Comparison of ENCODE assay signal across 8 mouse cellular contexts in genomic region chr4:41713197-41714067, GRCm38 (mm10). TPM values are rescaled to one million over a fixed set of nuclear protein-coding genes. Genes with fewer than 3 reads are reported as not detected.
DNase-seq lines count a peak whose midpoint lies in the region; ATAC-seq and TF ChIP-seq lines count a peak whose summit lies in the region.

Gene Rpp25l (minus strand): TSS chr4:41713534.

- under 1% methylated on average over 61 of the region's 61 CpGs for WGBS in forebrain, embryonic 16.5 days
- under 1% methylated on average over 61 of the region's 61 CpGs for WGBS in lung, embryonic 15.5 days
- under 1% methylated on average over 61 of the region's 61 CpGs for WGBS in olfactory bulb, adult 2 months

- intact Hi-C loops in heart, postnatal 25 days (cut with DNase I) = no loop called here

- ATAC-seq in forebrain, embryonic 16.5 days = peak; percentile 56
- ATAC-seq in lung, embryonic 15.5 days (ENCODE audit: borderline replicate concordance, extremely low read depth, low FRiP score, low TSS enrichment) = peak; percentile 71

- H3K4me2 ChIP-seq in forebrain, embryonic 16.5 days (ENCODE audit: low read length) = peak within 1 kb of the TSS; percentile 94
- peak within 1 kb of the TSS; percentile 95 for H3K4me2 ChIP-seq in lung, embryonic 15.5 days

- peak; percentile 19; the same call in 1 of the 2 replicates for TF ChIP-seq CTCF in olfactory bulb, adult 2 months (IDR thresholded peaks at IDR 0.05; ENCODE audit: insufficient read depth, low read depth, low read length)

- H3K4me3 ChIP-seq in ES-E14 (ENCODE audit: insufficient read depth in 1 of 2, low read depth in 1 of 2, low read length in 2 of 2, poor library complexity in 1 of 2, severe bottlenecking in 1 of 2) = peak within 1 kb of the TSS; percentile 68 to 100
- peak within 1 kb of the TSS; percentile 81 for H3K4me3 ChIP-seq in forebrain, embryonic 16.5 days (replicated peaks; ENCODE audit: low read length)
- peak within 1 kb of the TSS; percentile 88 for H3K4me3 ChIP-seq in lung, embryonic 15.5 days
- peak within 1 kb of the TSS; percentile 94 for H3K4me3 ChIP-seq in olfactory bulb, adult 2 months (ENCODE audit: insufficient read depth, low read depth, low read length)

- H3K36me3 ChIP-seq in ES-E14 (ENCODE audit: control insufficient read depth, insufficient read depth, low read length, poor library complexity, severe bottlenecking) = peaks cover 17% of the 10 kb centered on the region; the same call in 1 of the 2 replicates
- peaks cover 3% of the 10 kb centered on the region; the same call in 1 of the 2 replicates for H3K36me3 ChIP-seq in forebrain, embryonic 16.5 days (ENCODE audit: control insufficient read depth, insufficient read depth)
- H3K36me3 ChIP-seq in lung, embryonic 15.5 days = peaks cover 17% of the 10 kb centered on the region

- H3K27me3 ChIP-seq in forebrain, embryonic 16.5 days (replicated peaks; ENCODE audit: control insufficient read depth, insufficient read depth, low read length) = no peaks in the 10 kb centered on the region
- H3K27me3 ChIP-seq in lung, embryonic 15.5 days = no peaks in the 10 kb centered on the region

- in situ Hi-C loops in ES-E14 (cut with MboI; ENCODE audit: low sequenced_read_pairs in 2 of 2, unreplicated experiment in 2 of 2) = loop anchor here in 1 of 2 experiments (25.0 kb wide), 1 partner anchor 151 kb away; the partner anchor contains the start of genes Dnaic1 and Fam219a

- H3K9me3 ChIP-seq in ES-E14 (ENCODE audit: control insufficient read depth, insufficient read depth, low read depth, low read length) = no peaks in the 10 kb centered on the region
- H3K9me3 ChIP-seq in forebrain, embryonic 16.5 days (ENCODE audit: control insufficient read depth, low read length) = no peaks in the 10 kb centered on the region
- H3K9me3 ChIP-seq in lung, embryonic 15.5 days = no peaks in the 10 kb centered on the region

- peak; percentile 67 for DNase-seq in ES-E14 (ENCODE audit: low read depth, low spot score)
- DNase-seq in cerebellum, adult 11-12 months = peak; percentile 86
- peak; percentile 65 for DNase-seq in heart, postnatal 25 days (ENCODE audit: low spot score)
- DNase-seq in layer of hippocampus, adult 18-20 months (ENCODE audit: low spot score in 2 of 2) = peak; percentile 71 to 86
- peak; percentile 79 for DNase-seq in thymus, postnatal 0 days (ENCODE audit: low spot score)

- 0 out of 2 replicates have a peak within 1 kb of the TSS, but pooled peaks have one; percentile 1 for H3K27ac ChIP-seq in ES-E14 (ENCODE audit: insufficient read depth, low read depth, low read length, poor library complexity, severe bottlenecking)
- peak within 1 kb of the TSS; percentile 68 for H3K27ac ChIP-seq in forebrain, embryonic 16.5 days (ENCODE audit: low read length)
- peak within 1 kb of the TSS; percentile 82 for H3K27ac ChIP-seq in lung, embryonic 15.5 days
- H3K27ac ChIP-seq in olfactory bulb, adult 2 months (ENCODE audit: insufficient read depth, low read depth, low read length) = peak within 1 kb of the TSS; percentile 68

- peak; percentile 91 for TF ChIP-seq POLR2A in olfactory bulb, adult 2 months (IDR thresholded peaks at IDR 0.05; ENCODE audit: insufficient read depth, low read depth, low read length)

- H3K9ac ChIP-seq in ES-E14 (ENCODE audit: insufficient read depth, low read depth, low read length, poor library complexity, severe bottlenecking) = peak within 1 kb of the TSS; percentile 82
- peak within 1 kb of the TSS; percentile 92 for H3K9ac ChIP-seq in forebrain, embryonic 16.5 days (replicated peaks; ENCODE audit: low read depth, low read length)
- peak within 1 kb of the TSS; percentile 97 for H3K9ac ChIP-seq in lung, embryonic 15.5 days

- H3K4me1 ChIP-seq in ES-E14 (ENCODE audit: control insufficient read depth in 2 of 2, insufficient read depth in 2 of 2, low read length in 2 of 2, poor library complexity in 1 of 2) = peaks cover 2 to 5% of the 10 kb centered on the region in 2 experiments; a peak in 1 of 4 replicates
- H3K4me1 ChIP-seq in forebrain, embryonic 16.5 days (replicated peaks; ENCODE audit: control insufficient read depth, insufficient read depth, low read length) = peaks cover 35% of the 10 kb centered on the region
- H3K4me1 ChIP-seq in lung, embryonic 15.5 days = peaks cover 23% of the 10 kb centered on the region
- H3K4me1 ChIP-seq in olfactory bulb, adult 2 months (ENCODE audit: control insufficient read depth, insufficient read depth, low read length) = peaks cover 12% of the 10 kb centered on the region

TF ChIP-seq in ES-E14, 5 proteins besides CTCF, POLR2A, EP300 and RAD21:
- TF ChIP-seq HCFC1 (IDR thresholded peaks at IDR 0.05; ENCODE audit: borderline replicate concordance, insufficient read depth, low read length) (no peak), ZC3H11A (IDR thresholded peaks at IDR 0.05; ENCODE audit: borderline replicate concordance, low read depth, low read length) (no peak), ZNF384 (IDR thresholded peaks at IDR 0.05; ENCODE audit: low read depth, low read length) (no peak), CHD2 (IDR thresholded peaks at IDR 0.05; ENCODE audit: low read depth, low read length) (no peak)
TF ChIP-seq in ES-E14: peak in this region for 0.

RNA-seq across cellular contexts. Expression of gene Rpp25l, which starts in this region (rescaled TPM):
- total RNA-seq in ES-E14 (2012; rRNA removed) = 56.8 and 67.7 TPM in 2 replicates
- 51.7 and 60.5 TPM in 2 replicates for polyA plus RNA-seq in forebrain, embryonic 16.5 days (2015; fragmentation: Nextera tagmentation; extraction: Ambion mirVana)
- total RNA-seq in heart, postnatal 25 days (2021) = 10 to 100 TPM; 30.5 to 32.0 TPM
- total RNA-seq in layer of hippocampus, adult 18-20 months (2021) = 10 to 100 TPM; 36.0 to 39.0 TPM
- 80.4 and 89.8 TPM in 2 replicates for polyA plus RNA-seq in lung, embryonic 15.5 days (2015; fragmentation: Nextera tagmentation; extraction: Ambion mirVana)
- not detected in 2 replicates for polyA plus RNA-seq in olfactory bulb, adult 2 months (2012; ENCODE audit: insufficient read depth, insufficient read length, low replicate concordance, missing spikeins)
- polyA plus RNA-seq in thymus, postnatal 0 days (2015; fragmentation: Nextera tagmentation; extraction: Ambion mirVana) = 68.3 and 75.1 TPM in 2 replicates

Comparison
In these comparisons a context has a peak if more than half of its experiments do, and no peak if none do; other contexts are left out.
1. Peak in every context shown above with its lines: DNase-seq, ATAC-seq, H3K4me3 ChIP-seq and H3K27ac ChIP-seq.
2. RNA of gene Rpp25l (polyA plus RNA-seq): 80.4 to 89.8 TPM in lung, embryonic 15.5 days, 68.3 to 75.1 TPM in thymus, postnatal 0 days and 51.7 to 60.5 TPM in forebrain, embryonic 16.5 days; not detected in olfactory bulb, adult 2 months; every median in the first group is over 10 times any median in the second.
3. H3K27ac ChIP-seq: peak in every context shown above with its lines; median percentile 82 in lung, embryonic 15.5 days; 68 in forebrain, embryonic 16.5 days; 68 in olfactory bulb, adult 2 months; 1 in ES-E14.